Mouse (Mus musculus): ENCODE data around the gene Zfp593. TPM values are rescaled to one million over a fixed set of nuclear protein-coding genes. Genes with fewer than 3 reads are reported as not detected.
A peak's percentile ranks its signal among the peaks of the same experiment; 100 is the strongest.

The Zfp593 gene
- total and polyA plus RNA-seq, 2 experiments from 2014 or later, result 11.6 to 13.8 TPM

DNA sequence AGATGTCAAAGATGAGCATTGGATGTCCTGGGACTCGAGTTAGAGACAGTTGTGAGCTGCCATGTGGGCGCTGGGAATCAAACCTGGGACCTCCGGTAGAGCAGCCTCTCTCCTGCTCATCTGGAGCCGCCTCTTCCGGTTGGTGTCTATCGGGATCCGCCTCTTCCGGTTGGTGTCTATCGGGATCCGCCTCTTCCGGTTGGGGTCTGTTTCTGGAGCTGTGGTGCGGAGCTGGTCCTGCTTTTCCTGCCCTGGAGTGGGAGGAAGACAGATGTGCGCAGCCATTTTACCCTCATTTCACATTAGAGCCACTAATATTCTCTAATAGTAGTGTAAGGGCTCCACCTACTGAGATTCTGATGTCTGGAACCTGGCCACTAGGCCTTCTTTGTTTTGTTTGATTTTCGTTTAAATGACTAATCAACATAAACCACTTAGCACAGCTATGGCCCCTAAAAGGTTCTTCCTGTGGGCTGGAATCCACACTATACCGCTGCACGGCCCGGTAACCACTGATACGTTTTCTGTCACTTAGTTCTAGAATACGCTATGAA, 22.8 kb upstream of the Zfp593 start:
- Histone ChIP-seq H3K27ac (ENCODE audit: low read depth, low read length) (no peak overlapping the region), H3K9ac (no peak overlapping the region), H3K27me3 (ENCODE audit: insufficient read depth, low read length) (no peaks in the 10 kb centered on the region), H3K36me3 (ENCODE audit: insufficient read depth) (no peaks in the 10 kb centered on the region), H3K9me3 (ENCODE audit: low read length) (no peaks in the 10 kb centered on the region), H3K4me3 (ENCODE audit: low read depth, low read length) (no peak overlapping the region), H3K4me2 (ENCODE audit: low read depth) (no peak overlapping the region), H3K4me1 (ENCODE audit: insufficient read depth) (no peaks in the 10 kb centered on the region)
- WGBS, result 83% methylated on average over 19 of the region's 19 CpGs
- ATAC-seq (no peak), DNase-seq (no peak)
- no peak for TF ChIP-seq CTCF (IDR thresholded peaks at IDR 0.05; ENCODE audit: low read depth)

DNA sequence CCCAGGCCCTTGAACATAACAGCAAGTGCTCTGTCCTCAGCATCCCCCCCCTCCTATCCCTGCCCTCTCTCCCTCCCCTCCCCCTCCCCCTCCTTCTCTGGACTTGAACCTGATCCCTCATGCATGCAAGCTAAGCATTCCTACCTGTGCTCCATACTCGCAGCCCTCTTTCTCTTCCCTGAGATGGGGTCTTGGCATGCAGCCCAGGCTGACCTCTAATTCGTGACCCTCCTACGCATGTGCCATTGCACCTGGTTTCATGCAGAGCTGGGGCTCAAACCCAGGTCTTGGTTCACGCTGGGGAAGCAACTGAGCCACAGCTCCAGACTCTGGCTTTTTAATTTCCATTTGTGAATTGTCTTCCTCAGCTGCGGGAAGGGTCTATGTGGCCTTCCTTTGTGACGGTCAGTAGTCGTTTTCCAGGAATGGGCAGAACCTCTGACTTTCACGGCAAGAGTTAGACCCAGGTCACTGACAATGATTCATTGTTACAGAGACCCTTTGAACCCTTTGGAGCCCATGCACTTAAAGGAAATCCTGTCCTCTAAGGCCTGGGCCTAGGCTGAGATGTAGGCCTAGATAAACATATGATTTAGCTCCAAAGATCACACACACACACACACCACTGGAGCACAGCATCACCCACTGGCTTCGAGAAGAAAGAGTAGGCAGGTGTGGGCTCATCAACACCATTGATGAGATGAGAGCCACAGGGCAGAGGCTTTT, 20.6 kb upstream of the Zfp593 start:
- Histone ChIP-seq H3K4me1 (ENCODE audit: insufficient read depth) (no peaks in the 10 kb centered on the region), H3K27ac (ENCODE audit: low read depth, low read length) (no peak overlapping the region), H3K9me3 (ENCODE audit: low read length) (no peaks in the 10 kb centered on the region), H3K9ac (no peak overlapping the region), H3K4me3 (ENCODE audit: low read depth, low read length) (no peak overlapping the region), H3K27me3 (ENCODE audit: insufficient read depth, low read length) (no peaks in the 10 kb centered on the region), H3K4me2 (ENCODE audit: low read depth) (no peak overlapping the region), H3K36me3 (ENCODE audit: insufficient read depth) (no peaks in the 10 kb centered on the region)
- no peak for ATAC-seq
- 70% methylated on average over 9 of the region's 9 CpGs for WGBS
- no peak for TF ChIP-seq CTCF (IDR thresholded peaks at IDR 0.05; ENCODE audit: low read depth)
- no peak for DNase-seq

DNA sequence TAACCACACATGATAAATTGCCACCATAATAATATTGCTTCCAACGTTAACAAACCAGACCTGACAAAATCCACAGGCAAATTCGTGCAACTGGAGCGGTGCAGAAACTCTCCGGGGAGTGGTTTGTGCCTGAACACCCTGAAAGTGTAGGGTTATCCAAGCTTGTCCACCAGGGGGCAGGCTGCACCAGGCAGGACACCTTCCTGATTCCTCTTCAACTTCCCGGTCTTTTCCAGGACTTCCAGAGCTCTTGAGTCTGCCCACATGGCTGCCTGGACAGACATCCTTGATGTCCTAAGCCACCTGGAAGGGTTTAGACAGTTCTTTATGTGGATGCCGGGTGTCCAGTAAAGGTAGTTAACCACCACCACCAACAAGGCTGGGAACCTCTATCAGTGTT, 17.8 kb upstream of the Zfp593 start:
- Histone ChIP-seq H3K4me1 (ENCODE audit: insufficient read depth) (no peaks in the 10 kb centered on the region), H3K36me3 (ENCODE audit: insufficient read depth) (no peaks in the 10 kb centered on the region), H3K9ac (no peak overlapping the region), H3K27ac (ENCODE audit: low read depth, low read length) (no peak overlapping the region), H3K4me2 (ENCODE audit: low read depth) (no peak overlapping the region), H3K4me3 (ENCODE audit: low read depth, low read length) (no peak overlapping the region), H3K27me3 (ENCODE audit: insufficient read depth, low read length) (no peaks in the 10 kb centered on the region), H3K9me3 (ENCODE audit: low read length) (no peaks in the 10 kb centered on the region)
- ATAC-seq (no peak), DNase-seq (no peak)
- 41% methylated on average over 6 of the region's 6 CpGs for whole genome bisulfite sequencing
- peak; percentile 66 for TF ChIP-seq CTCF (IDR thresholded peaks at IDR 0.05; ENCODE audit: low read depth)

DNA sequence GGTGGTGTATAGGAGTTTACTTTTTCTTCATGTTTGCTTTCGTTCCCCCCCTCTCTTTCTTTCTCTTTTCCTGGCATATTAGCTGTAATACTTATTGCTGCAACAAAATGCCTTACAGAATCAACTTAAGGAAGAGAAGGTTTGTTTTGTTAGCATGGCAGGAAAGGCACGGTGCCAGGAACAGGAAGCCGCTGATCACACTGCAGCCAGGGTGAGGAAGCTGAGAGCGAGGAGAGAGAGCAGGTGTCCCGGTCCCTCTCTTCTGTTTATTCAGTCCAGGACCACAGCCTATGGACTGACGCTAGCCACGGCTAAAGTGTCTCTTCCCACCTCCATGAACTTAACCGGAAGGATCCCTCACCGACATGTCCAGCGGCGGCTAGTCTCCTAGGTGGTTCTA, 13.0 kb upstream of the Zfp593 start:
- DNase-seq (no peak), ATAC-seq (no peak)
- Histone ChIP-seq H3K4me3 (ENCODE audit: low read depth, low read length) (no peak overlapping the region), H3K4me1 (ENCODE audit: insufficient read depth) (no peaks in the 10 kb centered on the region), H3K36me3 (ENCODE audit: insufficient read depth) (no peaks in the 10 kb centered on the region), H3K27ac (ENCODE audit: low read depth, low read length) (no peak overlapping the region), H3K9ac (no peak overlapping the region), H3K9me3 (ENCODE audit: low read length) (no peaks in the 10 kb centered on the region), H3K27me3 (ENCODE audit: insufficient read depth, low read length) (peaks cover 9% of the 10 kb centered on the region), H3K4me2 (ENCODE audit: low read depth) (no peak overlapping the region)
- no peak for TF ChIP-seq CTCF (IDR thresholded peaks at IDR 0.05; ENCODE audit: low read depth)
- WGBS, result 61% methylated on average over 11 of the region's 11 CpGs

DNA sequence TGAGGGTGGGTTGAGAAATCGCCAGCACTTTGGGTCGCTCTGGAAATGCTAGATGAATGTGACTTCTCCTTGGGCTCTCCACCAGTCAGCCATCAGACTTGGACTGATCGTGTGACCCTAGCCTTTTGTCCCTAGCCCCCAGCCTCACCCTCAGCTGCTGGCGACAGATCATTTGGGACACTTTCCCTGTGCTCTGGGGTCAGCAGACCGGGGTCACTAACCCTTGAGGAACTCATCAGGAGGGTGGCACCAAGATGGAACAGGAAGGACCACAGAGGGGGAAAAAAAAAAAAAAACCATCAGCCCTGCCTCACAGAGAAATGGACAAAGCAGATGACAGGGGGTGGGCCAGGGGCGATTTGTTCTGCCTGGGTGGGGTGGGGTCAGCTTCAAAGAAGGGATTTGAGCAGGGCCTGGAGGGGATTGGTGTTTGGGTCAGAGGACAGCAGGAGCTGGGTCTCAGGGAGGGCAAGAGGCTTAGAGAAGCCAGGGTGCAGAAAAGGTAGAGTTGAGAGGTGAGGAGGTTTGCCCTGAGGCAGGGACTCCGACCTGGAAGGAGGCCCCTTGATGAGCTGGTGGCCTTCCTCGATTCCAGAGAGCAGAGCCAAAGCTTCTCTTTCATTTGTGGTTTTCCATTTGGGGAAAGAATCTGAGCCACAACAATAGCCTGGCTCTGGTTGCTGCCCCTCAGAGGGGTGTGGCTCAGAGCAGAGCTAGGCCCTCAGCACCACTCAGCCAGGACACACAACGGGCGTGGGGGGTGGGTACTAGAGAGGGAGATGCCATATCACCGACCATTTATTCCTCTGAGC, 12.0 kb upstream of the Zfp593 start:
- 19% methylated on average over 11 of the region's 11 CpGs for WGBS
- H3K27me3 ChIP-seq (ENCODE audit: insufficient read depth, low read length), result peaks cover 18% of the 10 kb centered on the region
- DNase-seq (no peak), ATAC-seq (no peak)
- no peak overlapping the region for H3K27ac ChIP-seq (ENCODE audit: low read depth, low read length)
- no peaks in the 10 kb centered on the region for H3K36me3 ChIP-seq (ENCODE audit: insufficient read depth)
- no peak overlapping the region for H3K9ac ChIP-seq
- no peak overlapping the region for H3K4me2 ChIP-seq (ENCODE audit: low read depth)
- H3K9me3 ChIP-seq (ENCODE audit: low read length), result no peaks in the 10 kb centered on the region
- no peak for TF ChIP-seq CTCF (IDR thresholded peaks at IDR 0.05; ENCODE audit: low read depth)
- no peaks in the 10 kb centered on the region for H3K4me1 ChIP-seq (ENCODE audit: insufficient read depth)
- H3K4me3 ChIP-seq (ENCODE audit: low read depth, low read length), result no peak overlapping the region

DNA sequence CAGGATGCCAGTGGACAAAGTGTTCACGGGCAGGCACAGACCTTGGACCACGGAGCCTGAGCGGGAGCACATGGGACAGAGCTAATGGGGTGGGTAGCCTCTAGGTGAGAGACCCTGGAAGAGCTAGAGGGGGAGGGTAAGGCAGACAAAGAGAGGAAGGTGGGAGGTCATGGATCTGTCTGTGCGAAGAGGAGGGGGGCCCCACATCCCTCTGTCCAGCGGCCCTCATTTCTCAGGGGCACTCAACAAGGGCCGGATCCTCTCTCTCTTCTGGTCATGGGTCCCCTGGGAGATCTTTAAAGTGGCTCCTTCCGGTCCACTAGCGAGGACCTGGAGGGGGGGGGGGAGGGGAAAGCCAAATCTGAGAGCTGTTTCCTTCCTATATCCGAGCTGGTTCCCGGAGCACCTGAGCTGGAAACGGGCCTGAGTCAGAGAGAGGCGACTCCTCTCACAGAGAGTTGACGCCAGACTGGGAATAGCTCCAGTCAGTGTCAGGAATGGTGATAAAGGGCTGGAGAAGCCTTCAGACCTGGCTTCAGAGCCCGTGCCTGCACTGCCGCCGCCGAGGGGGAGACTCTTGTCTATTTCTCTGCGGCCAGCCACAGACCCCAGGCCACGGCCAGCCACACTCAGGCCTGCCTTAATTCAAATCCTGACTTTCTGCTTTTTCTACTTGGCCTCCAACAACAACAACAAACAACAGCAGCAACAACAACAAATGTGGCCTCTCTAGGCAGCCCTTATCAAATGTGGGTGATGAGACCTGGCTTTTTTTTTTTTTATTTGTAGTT, 11.2 kb upstream of the Zfp593 start:
- no peak for TF ChIP-seq CTCF (IDR thresholded peaks at IDR 0.05; ENCODE audit: low read depth)
- DNase-seq (no peak), ATAC-seq (no peak)
- WGBS, result 21% methylated on average over 19 of the region's 19 CpGs
- no peak overlapping the region for H3K4me2 ChIP-seq (ENCODE audit: low read depth)
- no peaks in the 10 kb centered on the region for H3K9me3 ChIP-seq (ENCODE audit: low read length)
- H3K4me3 ChIP-seq (ENCODE audit: low read depth, low read length), result no peak overlapping the region
- H3K36me3 ChIP-seq (ENCODE audit: insufficient read depth), result no peaks in the 10 kb centered on the region
- H3K27me3 ChIP-seq (ENCODE audit: insufficient read depth, low read length), result peaks cover 22% of the 10 kb centered on the region
- H3K9ac ChIP-seq, result no peak overlapping the region
- H3K27ac ChIP-seq (ENCODE audit: low read depth, low read length), result no peak overlapping the region
- 0 out of 2 replicates have a peak, but pooled peaks cover 4% of the 10 kb centered on the region for H3K4me1 ChIP-seq (ENCODE audit: insufficient read depth)

Measured in forebrain, postnatal 0 days (tissue).